Mouse (Mus musculus) mouse embryonic stem cell (cell line): ENCODE data around the gene Enox1.

ENCODE experiments used
- in situ Hi-C, 2 experiments: fragments of 300-500 bp; cut with MboI; formaldehyde crosslinking; loops; 1 replicate in 1 of 2; 3 replicates in 1 of 2; pipeline ENCODE4 v1.14.3; 2019 to 2020; ENCODE audit warnings: low sequenced_read_pairs in 2 of 2, low pct_unique_long_range_greater_than_20kb in 1 of 2, mixed read lengths in 1 of 2; ENCODE audit not compliant: unreplicated experiment in 1 of 2

The Enox1 gene

DNA sequence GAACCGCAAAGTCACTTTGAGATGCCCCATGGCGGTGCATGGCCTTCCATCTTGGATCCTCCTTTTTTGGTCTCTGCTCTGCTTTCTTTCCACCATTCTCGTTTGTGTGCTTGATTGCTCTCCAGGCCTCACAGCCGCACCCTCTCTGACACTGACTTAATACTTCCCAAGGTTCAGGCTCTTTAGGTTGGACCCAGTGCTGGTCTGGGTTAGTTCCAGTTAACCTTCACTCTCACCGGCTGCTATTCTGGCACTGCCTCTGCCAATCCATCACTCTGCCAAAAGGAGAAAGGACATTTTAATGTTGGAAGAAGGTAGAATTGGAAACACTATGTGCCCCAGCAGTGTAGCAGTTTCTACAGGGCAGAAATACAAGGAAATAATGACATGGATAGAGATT lies 103.1 kb downstream of the Enox1 start:
- in situ Hi-C loops, result no loop called here

DNA sequence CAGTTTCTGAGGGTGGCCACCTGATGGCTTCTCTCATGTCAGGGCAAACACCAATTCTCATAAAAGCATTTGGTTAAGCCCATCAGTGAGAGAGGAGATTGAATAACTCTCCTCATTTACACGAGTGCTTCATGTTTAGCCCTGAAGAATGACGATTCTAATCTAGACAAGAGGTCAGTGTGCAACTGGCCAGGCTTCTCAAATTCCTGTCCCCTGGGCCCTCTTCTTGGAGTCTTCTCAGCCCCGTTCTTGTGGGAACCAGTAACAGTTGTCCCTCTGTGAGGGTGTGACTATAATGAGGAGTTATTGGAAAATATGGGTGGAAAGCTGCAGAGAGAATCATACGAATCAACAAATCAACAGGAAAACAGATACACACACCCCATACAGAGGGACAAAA lies 103.5 kb downstream of the Enox1 start:
- in situ Hi-C loops, result no loop called here

- in situ Hi-C loops, result no loop called here
These were observed 110.5 kb downstream of the Enox1 start for GRCm38 (mm10) chr14:77266805-77267771.

DNA sequence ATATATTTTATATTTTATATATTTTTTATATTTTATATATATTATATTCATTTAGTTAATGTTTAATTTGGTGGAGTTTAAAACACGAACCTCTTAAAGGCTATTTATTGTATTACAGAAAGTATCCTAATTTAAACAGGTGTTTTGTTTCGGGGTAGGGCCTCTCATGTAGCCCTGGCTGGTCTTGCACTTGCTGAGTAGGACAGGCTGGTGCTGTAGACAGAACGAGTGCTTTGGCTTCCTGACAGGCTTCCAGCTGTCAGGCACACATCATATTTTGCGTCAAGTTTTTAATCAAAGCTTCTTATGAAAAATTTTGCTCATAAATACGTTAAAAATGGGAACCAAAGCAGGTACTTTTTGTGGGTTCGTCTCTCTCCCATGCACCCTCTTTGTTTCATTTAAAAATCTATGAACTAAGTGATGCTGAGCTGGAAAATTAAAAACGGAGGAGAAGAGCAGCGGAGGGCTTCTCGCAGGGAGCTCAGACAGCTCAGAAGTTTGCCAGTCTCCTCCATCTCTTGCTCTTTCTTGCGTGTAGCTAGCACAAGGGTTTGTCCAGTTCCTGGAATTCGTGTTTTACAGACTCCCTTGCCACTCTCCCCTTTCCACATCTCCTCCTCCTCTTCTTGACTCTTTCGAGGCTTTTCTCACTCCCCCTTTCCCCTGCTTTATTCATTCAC lies 115.8 kb downstream of the Enox1 start:
- in situ Hi-C loops, result no loop called here

- in situ Hi-C loops, result no loop called here
These were observed 116.4 kb downstream of the Enox1 start for GRCm38 (mm10) chr14:77272931-77273446.

GRCm38 (mm10) chr14:77273721-77274120 lies 117.2 kb downstream of the Enox1 start:
- in situ Hi-C loops, result no loop called here

GRCm38 (mm10) chr14:77275607-77276006 lies 119.0 kb downstream of the Enox1 start:
- in situ Hi-C loops, result no loop called here

DNA sequence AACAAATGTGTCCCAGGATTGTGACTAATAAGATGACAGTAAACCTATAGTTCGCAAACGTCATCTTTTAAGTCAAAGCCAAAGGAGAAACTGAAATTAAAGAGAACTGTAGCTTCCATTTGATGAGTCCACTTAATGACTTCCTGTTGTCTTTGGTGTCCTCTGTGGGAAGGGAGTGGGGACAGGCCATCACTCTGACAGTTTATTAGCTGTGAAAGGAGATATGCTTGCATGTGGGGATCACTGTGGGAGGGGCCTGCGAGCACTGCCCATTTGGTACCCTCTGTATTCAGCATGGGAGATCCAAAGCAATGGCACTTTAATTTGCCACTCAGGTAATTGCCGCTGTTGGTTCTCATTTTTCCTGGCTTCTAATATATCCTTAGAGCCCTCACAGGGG lies 122.6 kb downstream of the Enox1 start:
- in situ Hi-C loops, result no loop called here

GRCm38 (mm10) chr14:77280454-77280853 lies 123.9 kb downstream of the Enox1 start:
- in situ Hi-C loops, result no loop called here

- in situ Hi-C loops, result no loop called here
These were observed 124.3 kb downstream of the Enox1 start for GRCm38 (mm10) chr14:77280893-77281292.

- in situ Hi-C loops, result no loop called here
These were observed 127.4 kb downstream of the Enox1 start for GRCm38 (mm10) chr14:77283939-77284338.

- in situ Hi-C loops, result no loop called here
These were observed 128.9 kb downstream of the Enox1 start for GRCm38 (mm10) chr14:77285453-77285852.

DNA sequence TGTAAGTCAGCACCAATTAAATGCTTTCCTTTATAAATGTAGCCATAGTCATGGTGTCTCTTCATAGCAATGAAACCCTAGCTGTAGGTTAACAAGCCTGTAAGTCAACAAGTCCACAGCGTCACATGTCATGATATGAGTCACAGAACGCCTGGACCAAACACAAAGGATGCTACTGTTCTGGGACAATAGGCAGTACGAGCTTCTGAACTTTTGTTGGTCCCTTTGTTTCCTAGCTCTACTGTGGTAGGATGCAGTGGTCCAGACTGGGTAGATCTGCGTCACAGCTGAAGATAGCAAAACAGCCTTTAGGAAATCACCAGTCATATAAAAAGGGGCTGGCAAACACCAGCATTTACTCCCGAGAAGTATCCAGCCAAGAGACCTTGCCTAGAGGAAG lies 135.2 kb downstream of the Enox1 start:
- in situ Hi-C loops, result no loop called here

GRCm38 (mm10) chr14:77297039-77297438 lies 140.5 kb downstream of the Enox1 start:
- in situ Hi-C loops, result no loop called here

GRCm38 (mm10) chr14:77298327-77298726 lies 141.8 kb downstream of the Enox1 start:
- in situ Hi-C loops, result no loop called here

DNA sequence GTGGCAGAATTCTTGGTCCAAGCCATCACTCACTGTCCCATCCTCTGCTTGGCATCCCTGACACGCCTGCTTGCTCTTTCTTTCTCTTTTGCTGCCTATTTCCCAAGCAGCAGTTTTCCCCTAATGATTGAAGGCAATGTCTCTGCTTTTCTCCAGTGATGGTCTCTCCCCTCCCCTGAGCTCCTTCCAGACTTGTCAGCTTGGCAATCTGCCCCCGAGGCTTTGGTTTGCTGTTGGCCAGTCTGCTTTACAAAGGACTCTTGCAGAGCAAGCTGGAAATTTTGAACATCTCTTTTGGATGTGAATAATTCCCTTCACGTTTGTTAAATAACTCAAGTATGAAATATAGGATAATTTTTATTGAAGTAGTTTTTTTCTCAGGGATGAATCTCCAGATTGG lies 153.0 kb downstream of the Enox1 start:
- in situ Hi-C loops, result no loop called here

DNA sequence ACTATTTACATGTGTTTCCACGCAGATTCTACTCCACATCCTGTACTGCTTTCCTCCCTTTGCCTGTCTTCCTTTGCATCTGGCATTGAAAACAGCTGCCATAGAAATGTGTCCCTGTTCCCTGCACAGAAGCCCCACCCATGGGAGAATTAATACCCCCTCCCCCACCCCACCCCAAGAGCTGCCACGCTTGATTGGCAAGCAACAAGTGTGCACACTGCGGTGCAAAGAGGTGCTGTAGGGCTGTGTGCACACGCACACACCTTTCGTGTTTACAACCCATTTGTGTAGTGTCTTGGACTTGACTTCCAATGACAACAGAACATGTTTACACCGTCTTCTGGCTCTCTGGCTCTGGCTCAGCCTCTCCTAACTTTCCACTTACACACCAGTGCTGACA lies 154.9 kb downstream of the Enox1 start:
- in situ Hi-C loops, result no loop called here

DNA sequence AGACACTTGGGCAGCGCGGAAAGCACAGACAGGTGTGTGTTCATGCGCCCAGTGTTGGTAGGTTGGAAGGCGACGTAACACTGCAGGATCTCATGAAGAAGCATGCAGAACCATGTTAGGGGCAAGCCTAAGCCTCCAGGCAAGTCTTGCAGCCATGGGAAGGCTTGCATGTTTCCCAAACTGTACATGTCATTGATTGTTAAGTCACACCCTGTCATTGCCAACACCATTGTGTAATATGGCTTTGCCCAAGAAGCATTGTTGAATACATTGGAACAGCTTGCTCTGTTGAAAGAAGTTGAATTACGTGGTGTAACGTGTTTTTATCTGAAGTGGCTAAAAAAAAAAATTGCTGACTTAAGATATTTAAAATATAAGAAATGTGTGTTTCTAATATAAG lies 162.8 kb downstream of the Enox1 start:
- in situ Hi-C loops, result no loop called here

- in situ Hi-C loops, result no loop called here
These were observed 167.8 kb downstream of the Enox1 start for GRCm38 (mm10) chr14:77324348-77324747.
